Mouse (Mus musculus): Measurements from ENCODE around the gene Lce1e.

Lce1e gene

DNA sequence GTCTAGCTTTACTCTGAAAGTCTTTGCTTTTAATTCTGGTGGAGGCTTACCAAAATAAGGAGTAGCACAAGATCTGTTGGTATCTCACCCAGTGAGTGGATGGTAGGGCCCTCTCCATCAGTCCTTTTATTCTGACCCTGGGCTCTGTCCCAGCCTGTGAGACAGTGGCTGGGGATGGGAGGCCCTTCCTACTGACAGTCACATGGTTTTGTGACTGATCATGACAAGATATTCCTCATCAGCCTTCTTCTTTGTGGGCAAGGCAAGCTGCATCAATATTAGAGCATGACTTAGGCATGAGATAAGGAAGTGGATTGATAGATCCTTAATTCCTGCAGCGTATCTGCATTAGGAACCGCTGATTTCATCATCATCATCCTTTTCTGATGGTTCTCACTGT is at the start of gene Lce1e:
Gene Lce1e, minus strand, starts transcription at position 101 of the 400 bp plus-strand sequence.
- no peak for DNase-seq

DNA sequence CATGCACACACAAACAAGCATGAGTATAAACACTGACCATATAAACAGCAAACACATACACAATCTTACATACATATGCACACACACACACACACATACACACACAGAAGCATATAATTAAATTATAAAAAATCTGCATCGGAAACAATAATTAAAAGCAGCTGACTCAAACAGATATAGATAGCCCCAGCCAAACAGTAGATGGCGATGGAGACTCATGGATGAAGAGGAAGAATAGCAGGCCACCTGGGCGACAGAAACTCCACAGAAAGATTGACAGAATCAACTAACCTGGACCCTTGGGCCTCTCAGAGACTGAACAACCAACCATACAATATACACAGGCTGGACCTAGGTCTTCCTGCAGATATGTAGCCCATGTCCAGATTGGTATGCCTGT is 44.3 kb upstream of the Lce1e start:
- no peak for DNase-seq

DNA sequence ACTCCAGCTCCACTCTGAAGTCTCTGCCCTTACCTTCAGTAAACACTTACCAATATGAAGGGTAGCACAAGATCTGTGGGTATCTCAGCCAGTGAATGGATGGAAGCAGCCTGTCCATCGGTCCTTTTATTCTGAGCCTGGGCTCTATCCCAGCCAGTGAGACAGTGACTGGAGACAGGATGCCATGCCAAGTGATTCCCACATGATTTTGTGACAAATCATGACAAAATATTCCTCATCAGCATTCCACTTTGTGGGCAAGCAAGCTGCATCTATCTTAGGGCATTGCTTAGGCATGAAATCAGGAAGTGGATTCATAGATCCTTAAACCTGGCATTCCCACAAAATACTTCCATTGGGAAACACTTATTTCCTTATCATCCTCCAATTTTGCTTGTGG is 43.4 kb upstream of the Lce1e start, which contains the start of gene Lce1g:
Gene Lce1g, minus strand, starts transcription at position 101 of the 400 bp plus-strand sequence.
- no peak for DNase-seq

DNA sequence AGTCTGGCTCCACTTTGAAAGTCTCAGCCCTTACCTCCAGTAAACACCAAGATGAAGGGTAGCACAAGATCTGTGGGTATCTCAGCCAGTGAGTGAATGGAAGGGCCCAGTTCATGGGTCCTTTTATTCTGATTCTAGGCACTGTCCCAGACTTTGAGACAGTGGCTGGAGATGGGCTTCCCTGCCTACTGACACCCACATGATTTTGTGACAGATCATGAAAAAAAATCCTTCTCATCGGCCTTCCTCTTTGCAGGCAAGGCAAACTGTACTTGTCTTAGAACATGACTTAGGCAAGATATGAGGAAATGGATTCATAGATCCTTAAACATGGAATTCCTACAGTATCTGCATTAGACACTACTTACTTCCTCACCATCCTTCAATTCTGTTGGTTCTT is 30.1 kb upstream of the Lce1e start, which contains the start of gene Gm38119:
Gene Gm38119, minus strand, starts transcription at position 101 of the 400 bp plus-strand sequence.
- no peak for DNase-seq

DNA sequence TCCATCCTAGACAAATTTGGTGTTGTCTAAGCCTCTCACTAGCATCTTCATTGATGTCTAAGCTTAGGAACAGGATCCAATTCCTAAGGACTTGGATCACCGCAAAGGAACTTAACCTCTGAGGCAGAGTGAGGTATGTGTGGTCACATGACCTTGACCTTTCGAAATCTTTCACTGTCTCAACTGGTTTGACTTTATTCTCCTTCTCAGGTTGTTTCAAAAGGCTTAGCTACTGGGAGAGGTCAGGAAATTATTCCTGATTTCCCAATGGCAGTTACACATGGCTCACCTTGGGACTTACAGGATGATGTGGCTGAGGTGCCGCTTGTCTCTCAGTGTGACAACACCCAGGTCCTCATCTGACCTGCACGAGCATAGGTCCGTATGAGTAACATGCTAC is 13.8 kb upstream of the Lce1e start:
- DNase-seq: no peak

DNA sequence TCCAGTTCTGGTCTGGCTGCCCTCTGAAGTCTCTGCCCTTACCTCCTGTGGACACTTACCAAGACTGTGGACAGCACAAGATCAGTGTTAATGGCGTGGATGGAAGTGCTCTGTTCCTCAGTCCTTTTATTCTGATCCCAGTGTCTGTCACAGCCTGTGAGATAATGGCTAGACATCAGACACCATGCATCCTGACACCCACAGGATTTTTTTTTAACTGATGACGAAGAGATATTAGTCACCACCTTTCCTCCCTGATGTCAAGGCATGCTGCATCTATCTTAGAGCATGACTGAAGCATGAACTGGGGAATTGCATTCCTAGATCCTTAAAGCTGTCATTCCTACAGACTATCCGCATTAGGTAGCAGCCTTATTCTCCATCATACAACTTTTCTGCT is 11.4 kb upstream of the Lce1e start, which contains the start of gene Lce1f:
Gene Lce1f, minus strand, starts transcription at position 101 of the 400 bp plus-strand sequence.
- DNase-seq: no peak

DNA sequence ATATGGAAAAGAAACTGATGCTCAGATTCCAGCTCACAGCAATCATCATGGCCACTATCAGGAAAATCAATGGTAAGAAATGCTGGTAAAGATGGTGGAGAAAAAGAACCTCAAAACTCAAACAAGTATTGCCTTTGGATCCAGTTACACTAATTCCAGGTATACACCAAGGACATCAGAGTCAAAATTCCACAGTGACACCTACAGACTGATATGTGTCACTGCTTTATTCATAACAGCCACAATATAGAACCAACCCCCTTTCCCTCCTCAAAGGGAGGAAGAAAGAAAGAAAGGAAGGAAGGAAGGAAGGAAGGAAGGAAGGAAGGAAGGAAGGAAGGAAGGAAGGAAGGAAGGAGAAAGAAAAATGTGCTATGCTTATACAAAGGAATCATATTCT is 6.2 kb upstream of the Lce1e start:
- no peak for DNase-seq

DNA sequence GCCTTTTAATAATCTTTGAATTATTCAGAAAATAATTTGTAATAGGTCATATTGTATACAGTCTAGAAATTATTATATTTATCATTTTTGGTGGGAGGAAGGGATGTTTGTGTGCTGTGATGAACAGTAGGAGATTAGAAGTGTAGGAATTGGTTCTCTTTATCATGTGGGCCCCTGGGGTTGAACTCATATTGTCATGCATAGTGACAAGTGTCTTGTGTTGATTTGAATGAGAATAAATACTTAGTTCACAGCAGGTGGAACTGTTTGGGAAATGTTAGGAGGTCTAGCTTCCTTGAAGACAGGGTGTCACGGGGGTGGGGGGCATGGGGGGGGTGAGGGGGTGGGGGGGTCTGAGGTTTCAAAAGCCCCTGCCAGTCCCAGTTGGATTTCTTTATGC is 14.3 kb downstream of the Lce1e start:
- no peak for DNase-seq

DNA sequence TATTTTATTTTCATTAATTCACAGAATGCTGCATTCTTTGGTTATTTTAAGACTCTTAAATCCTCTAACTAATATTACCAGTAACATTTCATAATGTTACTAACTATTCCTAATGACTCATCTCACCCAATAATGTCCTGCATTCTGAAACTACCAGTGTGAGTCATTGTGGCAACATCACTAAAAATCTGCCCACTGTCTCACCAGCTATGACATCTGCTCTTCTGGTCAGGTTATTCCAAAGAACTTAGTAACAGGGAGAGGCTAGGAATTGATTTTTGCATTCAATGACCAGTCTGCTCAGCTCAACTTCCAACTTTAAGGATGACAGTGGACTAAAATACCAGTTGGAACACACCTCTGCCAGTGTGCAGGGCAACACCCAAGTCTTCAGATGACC is 17.2 kb downstream of the Lce1e start:
- DNase-seq: no peak

DNA sequence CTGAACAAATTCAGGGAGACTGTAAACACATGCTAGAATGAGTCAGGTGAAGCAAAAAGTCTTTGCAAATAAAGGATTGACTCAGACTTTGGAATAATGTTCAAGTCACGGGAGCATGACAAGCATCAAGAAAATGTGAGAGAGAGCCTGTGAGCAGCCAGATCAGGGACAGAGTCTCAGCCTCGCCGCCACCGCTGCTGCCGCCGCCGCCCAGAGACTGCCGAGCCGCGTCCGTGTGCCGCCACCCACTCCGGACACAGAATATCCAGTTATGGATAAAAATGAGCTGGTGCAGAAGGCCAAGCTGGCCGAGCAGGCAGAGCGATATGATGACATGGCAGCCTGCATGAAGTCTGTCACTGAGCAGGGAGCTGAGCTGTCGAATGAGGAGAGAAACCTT is 19.7 kb downstream of the Lce1e start:
- peak; percentile 15 to 40 for DNase-seq

DNA sequence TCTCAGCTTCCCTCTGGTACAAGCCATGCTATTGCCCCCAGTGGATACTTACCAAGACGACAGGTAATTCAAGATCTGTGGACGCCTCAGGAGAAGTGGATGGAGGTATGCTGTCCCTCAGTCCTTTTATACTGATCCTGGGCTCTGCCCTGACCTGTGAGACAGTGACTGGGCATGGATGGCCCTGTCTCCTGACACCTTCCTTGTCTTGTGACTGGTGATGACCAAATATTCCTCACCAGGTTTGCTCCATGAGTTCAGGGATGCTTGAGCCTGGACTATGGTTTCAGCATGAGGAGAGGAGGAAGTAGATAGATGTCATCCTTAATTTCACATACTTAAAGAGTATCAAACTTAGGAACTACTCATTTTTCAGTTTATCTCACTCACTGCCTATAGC is 21.8 kb downstream of the Lce1e start, which contains the start of gene Lce1d:
Gene Lce1d, minus strand, starts transcription at position 101 of the 400 bp plus-strand sequence.
- no peak for DNase-seq

DNA sequence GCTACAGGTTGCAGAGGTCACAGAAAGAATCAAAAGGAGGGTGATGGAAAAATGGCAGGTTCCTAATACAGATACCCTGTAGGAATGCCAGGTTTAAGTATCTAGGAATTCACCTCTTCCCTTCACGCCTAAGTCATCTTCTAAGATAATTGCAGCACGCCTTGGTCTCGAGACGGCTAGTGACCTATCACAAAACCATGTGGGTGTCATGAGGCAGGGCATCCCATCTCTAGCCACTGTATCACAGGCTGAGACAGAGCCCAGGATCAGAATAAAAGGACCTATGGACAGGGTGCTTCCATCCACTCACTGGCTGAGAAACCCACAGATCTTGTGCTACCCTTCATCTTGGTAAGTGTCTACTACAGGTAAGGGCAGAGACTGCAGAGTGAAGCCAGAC is 29.9 kb downstream of the Lce1e start, which contains the start of gene Lce1c:
Gene Lce1c, plus strand, starts transcription at position 301 of the 400 bp plus-strand sequence.
- no peak for DNase-seq

DNA sequence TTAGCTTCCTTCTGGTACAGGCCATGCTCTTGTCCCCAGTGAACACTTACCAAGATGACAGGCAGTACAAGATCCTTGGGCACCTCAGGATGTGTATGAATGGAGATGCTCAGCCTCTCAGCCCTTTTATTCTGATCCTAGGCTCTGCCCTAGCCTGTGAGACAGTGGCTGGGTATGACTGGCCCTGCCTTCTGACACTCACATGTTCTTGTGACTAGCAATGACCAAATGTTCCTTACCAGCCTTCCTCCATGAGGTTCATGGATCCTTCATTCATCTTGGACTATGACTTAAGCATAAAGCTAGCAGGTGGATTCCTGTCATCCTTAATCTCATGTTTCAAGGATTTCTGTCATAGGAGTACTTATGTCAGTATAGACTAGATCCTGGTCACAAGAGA is 38.7 kb downstream of the Lce1e start, which contains the start of gene Lce1a2:
Gene Lce1a2, minus strand, starts transcription at position 101 of the 400 bp plus-strand sequence.
- DNase-seq: no peak

Measured in cerebellum, postnatal 36 days (tissue).